Mouse (Mus musculus) embryonic fibroblast, embryonic 13.5 days (primary cell): Measurements from ENCODE around the gene Crlf1.
A peak's percentile ranks its signal among the peaks of the same experiment; 100 is the strongest.

Source experiments
- CTCF ChIP-seq: IDR thresholded peaks from 2 replicates; pipeline ENCODE4 v1.5.1; 2011; ENCODE audit warnings: mild to moderate bottlenecking, control low read depth, low read length, moderate library complexity, borderline replicate concordance; ENCODE audit not compliant: insufficient read depth
- POLR2A ChIP-seq: IDR thresholded peaks from 2 replicates; pipeline ENCODE4 v1.6.1; 2011; ENCODE audit warnings: low read depth, mild to moderate bottlenecking, control low read depth, low read length, moderate library complexity

GRCm38 (mm10) chr8:70539077-70539813, 46.3 kb downstream of the Crlf1 start, which contains the start of gene Ell:
- TF ChIP-seq CTCF = no peak
- peak; percentile 92 for TF ChIP-seq POLR2A
